Mouse (Mus musculus): ENCODE results near the gene Abca4.
A peak's percentile ranks its signal among the peaks of the same experiment; 100 is the strongest.

Abca4 gene

DNA sequence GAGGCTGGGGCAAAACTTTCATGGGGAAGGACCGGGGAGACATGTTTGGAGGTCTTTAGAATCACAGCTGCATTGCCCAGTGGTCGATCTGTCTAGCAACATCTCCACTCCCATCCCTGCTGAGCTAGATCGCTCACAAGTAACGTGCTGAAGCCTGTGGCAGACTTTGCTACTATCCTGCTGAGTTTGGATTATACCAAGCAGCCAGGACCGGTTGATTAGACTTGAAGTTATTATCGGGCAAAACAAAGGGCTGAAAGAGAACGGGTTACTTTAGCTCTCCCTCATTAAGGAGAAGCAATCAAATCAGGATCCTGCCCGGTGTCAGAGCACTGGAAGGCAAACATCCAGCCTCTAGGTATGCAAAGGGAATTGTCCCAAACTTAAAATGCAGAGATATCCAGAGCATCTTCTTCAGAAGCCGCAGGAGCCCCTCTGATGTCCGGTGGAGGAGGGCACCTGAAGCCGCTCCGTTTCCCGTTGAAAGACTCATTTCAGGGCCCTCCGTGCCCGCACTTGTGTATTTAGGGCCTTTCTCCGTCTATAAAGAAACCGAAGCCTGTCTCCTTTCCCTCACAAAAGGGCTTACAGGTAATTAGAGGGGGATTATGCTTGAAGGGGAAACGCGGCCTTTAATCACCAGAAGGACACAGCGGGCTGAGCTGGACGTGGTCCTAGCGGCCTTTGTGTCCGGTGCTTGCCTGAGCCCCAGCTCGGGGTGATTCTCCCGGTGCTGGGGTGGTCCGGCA lies at the start of gene Abca4:
TSS of gene Abca4 (plus strand) at position 645 of the 749 bp plus-strand sequence.
- DNase-seq (ENCODE audit: low read depth, low spot score): no peak

DNA sequence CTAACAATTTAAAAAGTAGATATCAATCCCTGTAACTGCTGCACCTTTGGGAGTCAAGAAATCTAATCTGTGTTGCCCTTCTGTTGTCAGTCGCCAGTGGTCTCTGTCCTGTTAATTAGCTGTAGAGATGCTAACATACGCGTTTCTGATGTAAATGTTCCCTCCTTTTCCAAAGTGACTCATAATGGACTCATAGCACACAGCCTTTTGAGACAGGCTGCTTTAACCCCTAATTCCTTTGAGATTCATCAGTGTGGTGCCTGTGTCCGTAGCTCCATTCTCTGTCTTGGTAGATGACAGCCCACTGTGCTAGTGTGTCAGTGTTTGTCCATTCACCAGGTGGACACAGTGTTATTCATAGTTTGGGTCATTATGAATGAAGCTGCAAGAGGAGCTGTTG lies 49.1 kb upstream of the Abca4 start:
- DNase-seq (ENCODE audit: low read depth, low spot score): no peak

DNA sequence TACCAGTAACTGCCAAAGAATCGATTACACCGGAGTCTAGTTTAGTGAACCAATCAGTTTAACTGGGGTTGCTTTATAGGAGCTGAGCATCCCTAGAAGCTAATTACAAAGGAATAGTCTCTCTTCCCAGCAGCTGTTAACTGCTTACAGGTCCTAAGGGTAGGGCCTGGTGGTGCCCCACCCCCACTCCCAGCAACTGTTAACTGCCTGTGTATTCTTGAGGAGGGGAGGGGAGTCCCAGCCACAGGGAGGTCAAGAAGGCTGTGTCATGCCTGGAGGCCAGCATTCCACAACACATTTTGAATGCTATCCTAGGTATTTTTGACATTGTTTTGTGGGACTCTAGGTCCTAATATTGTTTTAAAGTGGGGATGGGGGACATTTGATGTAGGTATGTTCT lies 44.3 kb upstream of the Abca4 start:
- peak; percentile 4 for DNase-seq (ENCODE audit: low read depth, low spot score)

DNA sequence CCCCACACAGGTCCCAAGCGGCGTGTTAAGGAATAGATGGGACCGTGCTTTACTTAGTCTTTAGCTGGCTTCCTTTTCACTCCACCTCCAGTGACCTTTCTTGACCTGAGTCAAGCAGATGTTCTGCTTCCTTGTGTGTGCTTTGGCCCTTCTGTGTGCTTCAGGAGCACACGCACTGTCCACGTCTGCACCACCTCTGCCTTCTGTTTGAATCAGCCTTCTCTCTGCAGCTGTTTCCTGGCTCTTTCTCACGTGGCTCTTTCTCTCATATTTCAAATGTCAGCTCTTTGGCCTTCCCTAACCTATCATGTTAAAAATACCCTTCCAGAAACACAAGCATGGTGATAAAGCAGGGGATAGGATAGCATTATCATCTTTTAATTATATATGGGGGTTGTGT lies 42.7 kb upstream of the Abca4 start:
- no peak for DNase-seq (ENCODE audit: low read depth, low spot score)

DNA sequence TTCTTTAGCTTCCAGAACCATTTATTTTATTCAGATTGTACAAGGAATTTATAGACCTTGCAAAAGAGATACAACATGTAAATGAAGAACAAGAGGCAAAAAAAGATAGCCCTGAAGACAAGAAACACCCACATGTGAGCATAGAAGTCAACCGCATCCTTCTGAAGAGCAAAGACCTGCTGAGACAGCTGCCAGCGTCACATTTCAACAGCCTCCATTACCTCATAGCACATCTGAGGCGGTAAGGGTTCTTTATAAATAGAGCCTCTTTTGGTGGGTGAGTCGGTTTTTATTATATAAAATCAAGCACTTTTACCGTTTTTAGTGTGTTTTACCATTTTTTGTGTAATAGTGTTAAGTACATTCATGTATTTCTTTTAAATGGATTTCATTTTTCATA lies 34.4 kb upstream of the Abca4 start:
- no peak for DNase-seq (ENCODE audit: low read depth, low spot score)

DNA sequence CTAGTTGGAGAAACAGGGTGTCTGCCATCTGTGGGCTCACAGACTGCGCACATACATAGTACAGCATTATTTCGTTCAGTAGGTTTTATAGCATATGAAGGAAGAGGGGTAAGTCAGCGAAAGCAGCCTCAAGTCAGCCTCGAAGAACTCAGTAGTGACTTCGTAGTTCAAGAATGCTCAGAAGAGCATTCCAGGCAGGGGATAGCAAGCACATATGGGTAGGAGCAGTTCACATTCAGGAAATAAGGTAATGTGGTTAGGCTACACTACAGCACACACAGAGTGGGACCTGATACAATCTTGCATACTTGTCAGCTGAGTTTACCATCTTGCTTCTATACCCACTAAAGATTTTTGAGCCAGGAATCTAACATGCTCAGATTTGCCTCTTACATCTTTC lies 34.0 kb upstream of the Abca4 start:
- DNase-seq (ENCODE audit: low read depth, low spot score): no peak

DNA sequence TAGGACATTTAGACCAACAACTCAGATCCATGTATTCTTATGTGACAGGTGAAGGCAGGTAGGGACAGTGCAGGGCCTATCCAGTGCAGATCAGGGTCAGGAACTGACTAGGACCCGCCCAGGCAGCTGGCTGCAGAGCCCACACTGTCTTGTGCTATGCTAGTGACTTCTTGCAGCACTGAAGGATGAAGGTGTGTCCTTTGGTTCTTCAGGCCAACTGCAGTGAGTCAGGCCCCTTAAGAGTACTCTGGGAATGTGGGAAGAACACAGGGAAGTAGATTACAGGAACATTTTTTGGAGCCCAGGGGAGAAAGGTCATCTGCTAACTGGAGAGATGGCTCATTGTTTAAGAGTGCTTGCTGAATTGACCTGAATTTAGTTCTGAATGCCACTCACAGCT lies 31.8 kb upstream of the Abca4 start:
- DNase-seq (ENCODE audit: low read depth, low spot score): no peak

DNA sequence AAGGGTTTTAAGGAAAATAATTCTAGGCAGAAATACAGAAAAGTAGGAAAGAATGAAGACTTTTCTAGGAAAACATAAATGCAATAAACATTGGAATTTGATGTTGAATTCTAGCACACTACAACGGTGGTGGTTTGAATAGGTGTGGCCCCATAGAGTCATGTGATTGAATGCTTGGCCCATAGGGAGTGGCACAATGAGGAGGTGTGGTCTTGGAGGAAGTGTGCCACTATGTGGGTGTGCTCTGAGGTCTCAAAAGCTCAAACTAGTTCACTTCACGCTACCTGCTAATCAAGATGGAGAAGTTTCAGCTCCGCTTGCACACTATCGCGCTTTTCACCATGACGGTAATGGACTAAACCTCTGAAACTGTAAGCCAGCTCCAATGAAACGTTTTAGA lies 25.8 kb upstream of the Abca4 start:
- no peak for DNase-seq (ENCODE audit: low read depth, low spot score)

DNA sequence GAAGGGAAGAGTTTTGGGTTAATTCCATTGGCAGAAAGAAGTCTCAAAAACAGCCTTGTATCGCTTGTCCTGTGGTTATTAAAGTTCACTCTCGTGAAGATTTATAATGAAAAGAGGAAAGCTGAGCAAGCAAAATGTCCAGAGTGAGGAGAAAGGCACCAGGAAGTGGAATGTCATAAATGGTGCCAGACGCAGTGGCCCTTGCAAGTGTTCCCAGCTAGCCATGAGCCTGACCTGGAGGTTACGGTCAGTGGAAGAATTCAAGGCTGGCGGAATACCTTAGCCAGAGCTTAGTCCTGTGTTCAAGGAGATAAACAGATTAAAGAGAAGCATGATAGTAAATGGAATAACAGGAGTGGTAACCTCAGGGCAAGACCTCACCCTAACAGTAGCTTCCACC lies 25.1 kb upstream of the Abca4 start:
- no peak for DNase-seq (ENCODE audit: low read depth, low spot score)

DNA sequence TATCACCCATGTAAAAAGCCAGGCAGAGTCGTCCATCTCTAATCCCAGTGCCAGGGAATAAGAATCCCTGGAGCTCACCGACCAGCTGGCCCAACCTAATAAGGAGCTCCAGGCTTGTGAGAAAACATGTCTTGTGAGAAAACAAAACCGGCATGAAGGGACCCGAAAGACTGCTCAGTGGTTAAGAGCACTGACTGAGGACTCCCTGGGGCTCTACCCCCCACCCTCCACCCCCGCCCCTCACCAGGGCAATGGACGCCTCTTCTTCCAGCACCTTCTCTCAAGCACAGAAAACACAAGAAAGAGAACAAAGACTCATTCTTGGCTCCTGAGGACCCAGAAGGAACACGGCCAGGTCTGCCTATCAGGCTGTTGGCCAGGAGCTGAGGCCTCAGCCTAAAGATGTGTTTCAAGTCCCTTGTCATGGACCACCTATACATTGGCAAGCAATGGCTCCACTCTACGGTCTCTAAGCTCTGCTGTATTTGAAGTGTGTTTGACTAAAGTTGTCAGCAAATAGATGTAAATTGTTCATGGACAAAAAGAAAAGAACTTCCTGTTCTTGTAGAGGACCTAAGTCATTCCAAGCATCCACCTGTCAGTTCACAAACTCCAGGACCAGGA lies 23.1 kb upstream of the Abca4 start:
- DNase-seq (ENCODE audit: low read depth, low spot score): no peak

DNA sequence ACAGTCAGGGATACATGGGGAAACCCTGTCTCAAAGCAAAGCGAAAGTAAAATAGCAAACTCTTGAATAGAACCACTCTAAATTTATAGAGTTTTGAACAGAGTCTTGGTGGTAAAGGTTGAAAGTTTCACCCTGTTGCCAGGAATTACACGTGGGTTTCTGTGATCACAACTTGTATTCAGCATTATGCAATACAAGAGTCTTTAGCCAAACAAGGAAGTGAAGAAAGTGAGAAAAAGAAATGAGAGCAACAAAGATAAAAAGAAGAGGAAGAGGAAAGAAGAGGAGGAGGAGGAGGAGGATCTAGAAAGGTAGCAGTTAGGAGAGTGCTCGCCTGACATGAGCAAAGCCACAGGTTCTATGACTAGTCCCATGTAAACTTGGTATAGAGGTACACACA lies 21.9 kb upstream of the Abca4 start:
- no peak for DNase-seq (ENCODE audit: low read depth, low spot score)

DNA sequence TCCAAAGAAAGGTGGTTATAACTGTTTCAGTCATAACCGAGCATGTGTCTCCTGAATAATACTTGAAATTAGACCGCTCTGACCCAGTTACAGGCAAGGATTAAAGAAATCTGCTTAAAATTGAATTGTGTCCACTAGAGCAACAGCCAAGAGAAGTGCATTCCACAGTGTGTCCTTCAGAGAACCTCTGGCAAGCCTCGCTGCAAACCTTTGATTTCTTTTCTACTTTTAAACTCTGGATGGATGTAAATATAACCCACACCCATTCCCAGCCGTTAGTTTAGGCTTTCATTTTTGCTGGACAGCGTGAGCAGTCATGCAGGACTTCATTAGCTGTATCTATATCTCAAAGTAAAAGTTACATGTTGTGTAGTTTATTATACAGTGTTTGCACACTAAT lies 17.6 kb upstream of the Abca4 start:
- no peak for DNase-seq (ENCODE audit: low read depth, low spot score)

DNA sequence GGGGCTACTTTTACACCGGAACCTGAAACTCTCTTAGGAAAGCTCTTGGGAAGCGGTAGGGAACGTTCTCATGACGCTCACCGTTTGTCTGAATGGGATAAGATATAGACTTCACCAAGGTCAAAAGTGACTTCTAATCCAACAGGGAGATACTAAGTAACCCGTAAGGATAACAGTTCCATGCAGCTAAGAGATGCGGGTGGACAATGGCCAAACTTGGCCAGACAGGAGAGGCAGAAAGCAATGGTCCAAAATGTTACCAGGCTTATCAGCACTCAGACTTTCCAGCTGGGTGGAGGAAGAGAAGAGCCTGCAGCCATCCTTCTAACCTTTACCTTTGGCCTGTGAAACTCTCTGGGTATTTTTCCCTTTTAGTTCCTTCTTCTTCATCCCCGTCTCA lies 16.5 kb upstream of the Abca4 start:
- no peak for DNase-seq (ENCODE audit: low read depth, low spot score)

DNA sequence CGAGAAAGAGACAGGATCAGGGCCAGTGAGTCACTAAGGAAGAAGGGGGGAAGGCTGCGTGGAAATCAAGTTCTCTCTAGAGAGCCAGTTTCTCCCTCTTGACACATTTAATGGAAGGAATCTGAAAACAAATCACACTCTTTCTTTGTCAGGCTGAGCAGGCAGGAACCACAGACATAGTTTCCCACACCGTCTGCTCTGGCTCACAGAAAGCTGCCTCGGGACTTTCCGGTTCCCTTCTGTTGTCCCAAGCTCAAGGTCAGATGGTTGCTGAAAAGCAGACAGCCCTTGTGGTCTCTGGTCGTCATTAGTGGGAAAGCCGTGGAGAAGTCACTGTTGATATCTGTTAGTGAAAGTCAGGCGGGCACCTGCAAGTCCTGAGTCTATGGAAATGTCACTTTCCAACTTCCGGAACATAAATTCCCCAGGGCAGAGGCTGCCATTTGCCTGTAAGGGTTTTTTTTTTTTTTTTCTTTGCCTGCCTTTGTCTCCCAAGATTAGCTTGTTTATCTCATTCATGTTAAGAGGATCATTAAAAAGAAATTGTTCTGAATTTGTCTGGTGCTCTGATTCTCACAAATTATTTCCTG lies 10.9 kb upstream of the Abca4 start:
- DNase-seq (ENCODE audit: low read depth, low spot score): no peak

DNA sequence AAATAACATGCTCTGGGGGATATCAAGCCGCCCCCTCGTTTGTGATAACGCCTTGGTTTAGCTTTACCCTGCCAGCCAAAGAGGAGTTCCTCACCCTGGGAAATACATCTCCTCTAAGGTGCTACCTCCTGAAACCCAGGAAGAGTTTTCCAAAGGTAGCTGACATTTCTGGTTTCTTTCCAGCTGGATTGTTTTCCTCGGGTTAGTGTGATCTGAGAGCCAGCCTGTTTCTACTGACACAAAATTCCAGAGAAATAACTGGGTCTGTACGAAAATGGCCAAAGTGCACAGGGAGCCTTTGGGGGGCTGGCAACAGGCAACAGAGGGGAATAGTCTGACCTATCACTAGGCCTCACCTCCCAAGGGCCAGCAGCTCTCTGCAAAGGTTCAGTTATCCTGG lies 10.0 kb upstream of the Abca4 start:
- DNase-seq (ENCODE audit: low read depth, low spot score): no peak

DNA sequence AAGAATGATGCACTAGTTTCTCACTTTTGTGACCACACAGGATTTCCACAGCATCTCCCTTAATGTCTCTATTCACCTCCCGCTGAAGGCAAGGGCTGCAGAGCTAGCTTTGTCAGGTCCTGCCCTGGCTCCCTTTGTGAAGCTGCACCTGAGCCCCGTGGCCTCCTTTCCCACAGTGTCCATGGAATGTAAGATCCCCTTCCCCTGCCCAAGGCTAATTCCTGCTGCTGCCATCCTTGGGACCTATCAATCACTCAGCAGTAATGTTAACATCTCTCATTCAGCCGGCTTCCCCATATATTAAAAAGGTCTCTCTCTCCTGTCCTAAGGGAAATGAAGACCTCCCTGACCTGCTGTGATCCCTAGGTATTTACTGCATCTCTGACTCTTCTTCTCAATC lies 9.2 kb upstream of the Abca4 start:
- DNase-seq (ENCODE audit: low read depth, low spot score): no peak

DNA sequence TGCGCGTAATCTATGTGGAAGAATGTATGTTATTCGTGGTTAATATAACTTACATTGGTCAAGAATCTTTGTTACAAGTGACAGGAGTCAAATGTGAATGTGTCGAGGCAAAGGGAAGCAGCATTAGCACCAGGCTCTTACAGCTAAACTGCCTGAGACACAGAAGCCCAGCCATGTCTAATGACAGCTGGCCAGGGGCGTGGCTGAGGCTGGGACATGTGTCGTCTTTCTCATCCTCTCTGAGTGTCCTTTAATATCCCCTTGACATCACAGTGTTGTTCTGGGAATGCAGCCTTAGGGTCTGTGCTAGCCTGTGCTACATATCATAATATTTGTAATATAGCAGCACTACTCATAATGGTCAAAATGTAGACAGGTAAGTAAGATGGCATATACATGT lies 3.7 kb upstream of the Abca4 start:
- no peak for DNase-seq (ENCODE audit: low read depth, low spot score)

DNA sequence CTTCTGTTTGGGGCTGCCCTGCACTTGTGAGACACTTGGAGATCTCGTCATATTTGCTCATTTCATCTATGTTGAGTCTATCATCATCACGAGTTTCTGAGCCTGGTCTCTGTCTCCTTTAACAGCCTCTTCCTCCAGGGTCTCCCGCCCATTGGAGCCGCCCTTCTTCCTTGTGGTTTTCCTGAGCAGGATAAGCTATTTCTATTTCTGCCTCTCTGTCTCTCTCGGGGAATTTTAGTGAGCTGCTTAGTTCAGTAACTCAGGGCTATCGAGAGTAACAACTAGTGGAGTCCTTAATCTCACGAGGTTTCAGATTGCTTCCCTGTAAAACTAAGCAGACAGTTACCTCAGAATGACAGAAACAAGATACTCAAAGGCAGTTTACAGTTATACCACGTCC lies 1.1 kb upstream of the Abca4 start:
- DNase-seq (ENCODE audit: low read depth, low spot score): no peak

DNA sequence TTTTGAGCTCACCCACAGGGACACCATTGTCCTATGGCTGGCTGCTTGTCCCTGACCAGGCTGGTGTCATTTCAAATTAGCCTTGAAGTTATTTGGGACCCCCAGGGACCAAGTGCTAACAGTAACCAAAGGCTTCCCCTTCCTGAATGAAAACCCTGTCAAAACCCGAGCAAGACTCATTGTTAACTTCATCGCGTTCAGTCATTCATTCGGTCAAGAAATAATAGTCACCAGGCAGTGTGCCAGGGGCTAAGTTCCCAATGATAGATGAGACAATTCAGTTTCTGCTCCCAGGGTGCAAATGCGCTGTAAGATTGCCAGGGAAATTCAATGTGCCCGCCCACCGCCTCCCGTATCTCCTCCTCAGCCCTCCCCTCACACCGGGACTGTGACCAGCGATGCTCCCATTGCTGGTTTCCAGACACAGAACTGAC lies 2.0 kb downstream of the Abca4 start:
- no peak for DNase-seq (ENCODE audit: low read depth, low spot score)

DNA sequence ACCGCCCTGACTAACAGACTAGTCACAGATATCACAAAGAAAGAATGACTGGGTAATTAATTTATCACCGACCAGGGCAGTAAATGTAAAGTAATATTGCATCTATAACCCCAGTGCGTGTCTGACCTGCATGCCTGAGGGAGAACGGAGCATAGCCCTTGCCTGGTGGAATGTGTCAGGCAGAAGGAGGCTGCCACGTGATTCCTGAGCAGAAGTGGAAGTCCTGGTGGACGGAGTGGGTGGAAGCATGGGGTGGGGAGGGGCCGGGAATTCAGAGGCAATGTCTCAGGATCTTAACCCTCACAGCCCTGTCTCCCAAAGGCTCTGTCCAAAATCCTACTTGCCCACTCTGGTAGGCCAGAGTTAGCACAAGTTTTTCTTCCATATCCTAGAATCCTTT lies 3.2 kb downstream of the Abca4 start:
- no peak for DNase-seq (ENCODE audit: low read depth, low spot score)

DNA sequence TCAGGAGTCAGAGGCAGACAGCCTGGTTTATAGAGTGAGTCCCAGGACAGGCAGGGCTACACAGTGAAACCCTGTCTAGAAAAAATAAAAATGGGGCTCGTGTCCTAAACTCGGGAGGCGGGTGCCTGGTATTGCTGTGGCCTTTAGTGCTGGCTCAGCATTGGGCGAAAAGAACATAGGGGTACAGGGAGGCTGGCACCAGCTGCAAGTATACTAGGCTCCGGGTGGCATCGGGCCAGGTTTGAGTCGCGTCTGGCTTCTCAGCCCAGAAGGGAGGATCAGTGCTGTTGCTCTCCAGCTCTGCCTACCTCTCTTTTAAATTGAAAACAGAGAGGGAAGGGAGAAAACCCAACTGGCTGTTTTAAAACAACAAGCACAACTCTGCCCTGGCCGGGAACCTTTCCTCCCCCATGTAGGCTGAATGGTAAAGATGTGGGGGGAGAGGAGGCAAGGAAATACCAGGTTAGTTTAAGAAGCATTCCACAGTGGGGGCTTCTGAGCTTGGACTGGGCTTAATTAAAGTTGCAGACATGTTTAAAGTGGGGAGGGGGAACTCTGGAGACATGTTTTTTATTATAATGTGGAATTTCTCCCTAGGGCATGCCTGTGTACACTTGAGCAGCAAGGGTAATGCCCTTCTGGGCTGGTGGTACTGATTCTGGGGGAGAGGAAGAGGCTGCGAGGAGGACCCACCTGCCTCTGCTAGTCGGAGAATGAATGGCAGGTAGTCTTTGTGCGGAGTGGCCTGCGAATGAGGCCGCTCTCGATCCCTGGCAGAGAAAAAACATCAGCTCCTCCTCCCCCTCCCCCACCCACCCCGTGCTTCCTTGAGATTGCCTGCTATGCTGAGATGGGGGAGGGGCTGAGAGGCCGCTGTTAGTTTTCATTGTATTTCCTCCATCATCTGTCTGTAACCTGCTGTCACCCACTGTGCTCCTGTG lies 3.9 kb downstream of the Abca4 start:
- DNase-seq (ENCODE audit: low read depth, low spot score): no peak

DNA sequence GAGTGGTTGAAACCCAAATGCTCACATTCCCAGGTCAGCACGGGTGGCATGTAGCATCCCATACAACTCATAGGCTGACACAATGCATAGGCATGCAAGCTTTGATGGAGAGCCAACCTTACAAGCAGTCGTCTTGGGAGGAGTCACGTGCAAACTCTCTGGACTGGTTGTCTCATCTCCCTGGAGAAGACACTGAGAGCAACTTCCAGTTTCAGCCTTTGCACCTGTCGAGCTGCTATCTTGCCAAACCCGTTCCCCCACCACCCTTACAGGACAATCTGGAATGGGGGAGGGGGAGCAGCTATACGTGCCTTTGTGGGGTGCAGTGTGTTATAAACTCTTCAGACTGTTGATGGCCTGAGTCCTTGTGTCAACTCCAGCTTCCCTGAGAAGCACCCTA lies 4.9 kb downstream of the Abca4 start:
- DNase-seq (ENCODE audit: low read depth, low spot score): no peak
